Mouse (Mus musculus) gastrocnemius, postnatal 36 days (tissue): ENCODE results near the gene Tnrc6b. TPM values are rescaled to one million over a fixed set of nuclear protein-coding genes. Genes with fewer than 3 reads are reported as not detected.

Experiments
- microRNA-seq, 2 experiments: library from miRNA; unstranded; fragments of <30 nt; microRNA quantifications; one replicate each; pipeline ENCODE4 v1.2.0; 2021
- total RNA-seq, 2 experiments: library from RNA; stranded (reverse); gene quantifications; 2 replicates each; pipeline ENCODE4 v1.2.3; 2021

Gene Tnrc6b
- total RNA-seq, 2 experiments from 2014 or later = 38.3 to 51.1 TPM

Small RNAs within 50 kb of the gene (microRNA-seq; reads per million reads assigned to microRNA genes)
- gene Mir5113 = 10.7 to 24.5 reads per million in 2 experiments

Other genes with a start within 250 kb of the Tnrc6b start
- gene Enthd1, start 146.2 kb upstream of the Tnrc6b start, total RNA-seq = not detected
- 1 to 10 TPM in 1 of 2 experiments, under 1 TPM in 1; 0.07 to 1.4 TPM for gene Grap2, start 138.7 kb upstream of the Tnrc6b start, total RNA-seq
- gene Fam83f, start 39.5 kb upstream of the Tnrc6b start, total RNA-seq = under 1 TPM; 0.20 to 0.22 TPM
- 100 to 1,000 TPM; 170 to 198 TPM for gene Adsl, start 237.2 kb downstream of the Tnrc6b start, total RNA-seq